Mouse (Mus musculus): ENCODE results near the gene Nectin4. TPM values are rescaled to one million over a fixed set of nuclear protein-coding genes. Genes with fewer than 3 reads are reported as not detected.

Gene Nectin4
- total RNA-seq, 2 experiments from 2014 or later, result 0.12 to 0.21 TPM

DNA sequence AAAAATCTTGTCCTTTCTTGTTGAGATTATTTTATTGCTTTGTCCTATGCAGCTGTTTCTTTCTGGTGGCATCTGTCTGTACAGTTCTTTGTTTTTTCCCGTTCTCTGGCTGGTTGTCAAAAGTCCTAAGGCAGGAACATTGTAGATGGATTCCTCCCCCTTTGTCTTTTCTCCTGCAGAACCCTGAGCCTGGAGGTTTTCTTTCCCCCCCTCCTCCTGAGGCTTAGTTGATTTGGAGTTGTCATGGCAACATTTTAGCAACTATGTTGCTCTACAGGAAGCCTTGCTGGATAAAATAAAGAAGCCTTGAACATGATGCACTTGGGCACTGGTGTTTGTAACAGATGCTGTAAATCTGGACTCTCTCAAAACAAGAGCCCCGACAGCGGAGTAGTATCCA lies 42.5 kb downstream of the Nectin4 start:
- peak; percentile 24 for DNase-seq

DNA sequence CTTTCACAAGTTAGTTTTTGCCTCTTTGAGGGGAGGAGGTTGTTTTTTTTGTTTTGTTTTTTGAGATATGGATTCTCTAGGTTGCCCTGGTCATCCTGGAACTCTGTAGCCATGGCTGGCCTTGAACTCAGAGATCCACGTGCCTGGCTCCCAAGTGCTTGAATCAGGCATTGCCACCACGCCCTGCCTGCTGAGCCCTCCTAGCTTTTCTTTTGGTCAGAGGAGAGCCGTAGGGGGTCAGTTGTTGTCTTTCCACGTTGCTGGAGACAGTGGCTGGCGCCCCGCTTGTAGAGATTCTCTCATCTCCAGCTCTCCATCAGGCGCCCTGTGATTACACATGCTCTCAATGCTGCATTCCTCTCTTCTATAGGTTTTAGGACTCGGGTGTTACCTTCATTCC lies 43.7 kb downstream of the Nectin4 start:
- no peak for DNase-seq

DNA sequence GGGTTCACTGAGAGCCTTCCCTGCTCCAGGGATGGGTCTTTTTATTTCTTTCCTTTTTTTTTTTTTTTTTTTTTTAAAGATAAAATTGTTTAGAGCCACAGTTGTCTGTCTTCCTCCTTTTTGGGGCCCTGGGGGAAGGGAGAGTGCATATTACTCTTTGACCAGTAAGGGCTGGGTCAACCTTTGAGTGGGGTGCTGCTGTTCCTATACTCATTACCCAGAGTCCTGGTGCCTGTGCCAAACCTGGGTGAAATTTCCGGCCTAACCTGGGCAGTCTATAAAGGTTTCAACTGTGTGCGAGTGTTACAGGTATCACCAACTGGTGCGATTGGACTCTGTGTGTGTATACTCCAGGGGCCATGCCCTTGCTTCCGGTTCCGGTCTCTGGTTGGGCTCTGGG lies 48.8 kb downstream of the Nectin4 start, which contains the start of gene Tstd1:
TSS of gene Tstd1 (plus strand) at position 213 of the 400 bp plus-strand sequence.
- no peak for DNase-seq

DNA sequence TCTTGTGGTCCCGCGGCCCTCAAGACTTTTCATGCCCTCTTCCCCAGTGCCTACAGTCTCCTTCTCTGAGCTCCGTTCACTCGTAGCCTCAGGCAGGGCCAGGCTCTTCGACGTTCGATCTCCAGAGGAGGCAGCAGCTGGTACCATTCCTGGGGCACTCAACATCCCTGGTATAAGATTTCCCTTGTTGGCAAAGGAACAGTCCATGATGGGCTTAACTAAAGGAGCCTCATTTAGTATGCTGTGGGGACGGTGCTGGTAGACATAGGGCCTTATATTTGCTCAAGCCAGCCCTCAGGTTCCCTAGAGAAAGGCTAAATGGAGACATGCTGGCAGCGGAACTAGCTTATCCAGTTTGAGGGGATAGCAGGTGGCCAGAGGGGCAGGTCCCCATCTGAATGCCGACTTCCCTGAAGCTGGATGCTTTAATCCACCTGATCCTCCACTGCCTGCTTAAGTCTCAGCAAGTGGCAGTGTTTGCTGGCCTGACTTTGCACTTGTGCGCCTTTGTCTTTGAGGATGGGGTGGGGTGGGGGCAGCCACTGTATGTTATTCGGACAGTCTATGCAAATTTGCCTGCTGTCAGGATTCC lies 49.5 kb downstream of the Nectin4 start:
- no peak for DNase-seq

DNA sequence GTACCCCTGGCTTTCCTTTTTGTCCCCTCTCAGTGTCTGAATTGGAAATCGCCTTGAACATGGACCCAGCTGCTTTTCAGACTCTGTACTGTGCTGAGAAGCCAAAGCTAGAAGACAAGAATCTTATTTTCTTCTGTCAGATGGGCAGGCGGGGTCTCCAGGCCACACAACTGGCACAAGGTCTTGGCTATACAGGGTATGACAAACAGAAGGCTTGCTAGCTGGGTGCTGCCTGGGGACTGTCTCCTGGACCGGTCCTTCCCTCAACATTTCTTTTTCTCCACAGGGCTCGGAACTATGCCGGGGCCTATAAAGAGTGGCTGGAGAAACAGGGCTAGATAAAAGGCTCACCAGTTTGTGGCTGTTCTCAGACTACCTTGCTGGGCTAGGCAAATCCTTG lies 50.0 kb downstream of the Nectin4 start:
- DNase-seq, result no peak

DNA sequence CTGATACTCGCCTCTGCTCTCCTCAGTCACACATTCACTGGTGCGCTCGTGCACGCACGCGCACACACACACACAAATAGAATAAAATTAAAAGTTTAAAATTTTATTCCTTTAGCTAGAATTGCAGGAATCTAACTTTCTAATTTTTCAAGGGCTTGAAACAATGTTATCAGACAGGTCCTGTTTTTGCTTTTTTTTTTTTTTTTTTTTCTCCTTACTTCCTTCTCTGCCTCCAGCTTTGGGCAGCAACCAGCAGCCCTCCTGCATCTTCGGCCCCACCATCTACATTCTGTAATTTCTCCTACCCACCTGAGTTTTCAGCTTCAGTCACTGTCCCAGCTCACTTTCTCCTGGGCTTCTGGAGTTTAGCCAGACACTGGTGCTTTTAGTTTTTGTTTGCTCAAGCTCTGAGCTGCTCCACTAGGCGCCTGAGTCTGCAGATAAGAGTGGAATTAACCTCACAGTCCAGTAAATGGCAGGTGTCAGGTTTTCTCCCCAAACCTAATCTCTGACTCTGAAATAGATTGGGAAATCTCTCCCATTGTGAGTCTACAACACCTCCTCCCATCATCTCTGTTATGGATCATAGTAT lies 52.7 kb downstream of the Nectin4 start:
- DNase-seq, result no peak

DNA sequence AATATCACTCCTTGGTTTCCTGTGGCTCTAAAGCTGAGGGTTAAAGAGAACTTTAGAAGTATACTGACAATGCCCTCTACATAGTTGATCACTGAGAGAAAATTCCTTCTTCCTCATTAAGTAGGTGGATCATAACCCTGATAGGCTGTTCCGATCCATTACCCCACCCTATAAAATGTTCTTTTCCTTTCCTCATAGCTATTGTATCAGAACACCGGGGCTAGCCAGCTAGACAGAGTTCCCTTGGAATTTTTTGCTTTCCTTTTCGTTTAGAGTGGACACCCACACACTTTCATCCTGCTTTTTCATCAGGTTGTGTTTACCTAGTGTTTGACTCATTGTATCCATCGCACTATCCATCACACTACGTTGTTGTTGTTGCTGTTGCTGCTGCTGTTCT lies 54.7 kb downstream of the Nectin4 start:
- DNase-seq, result no peak

DNA sequence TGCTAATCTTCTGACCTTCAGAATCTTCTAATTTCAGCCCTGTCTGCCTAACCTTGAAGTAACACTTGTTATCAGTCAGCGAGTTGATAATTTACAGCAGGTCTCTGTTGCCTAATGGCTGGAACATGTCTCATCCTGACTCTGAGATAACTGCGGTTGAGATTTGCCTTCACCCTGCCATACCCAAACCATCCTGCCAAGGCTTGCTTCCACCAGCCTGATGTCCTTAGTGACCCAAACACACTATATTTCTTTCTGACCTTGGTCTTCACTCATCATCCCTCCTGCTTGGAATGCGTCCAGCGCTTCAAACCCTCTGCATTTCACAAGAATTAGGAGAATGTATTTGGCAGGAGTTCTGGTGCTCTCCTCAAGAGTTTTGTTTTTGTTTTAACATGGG lies 55.2 kb downstream of the Nectin4 start:
- peak; percentile 81 for DNase-seq

DNA sequence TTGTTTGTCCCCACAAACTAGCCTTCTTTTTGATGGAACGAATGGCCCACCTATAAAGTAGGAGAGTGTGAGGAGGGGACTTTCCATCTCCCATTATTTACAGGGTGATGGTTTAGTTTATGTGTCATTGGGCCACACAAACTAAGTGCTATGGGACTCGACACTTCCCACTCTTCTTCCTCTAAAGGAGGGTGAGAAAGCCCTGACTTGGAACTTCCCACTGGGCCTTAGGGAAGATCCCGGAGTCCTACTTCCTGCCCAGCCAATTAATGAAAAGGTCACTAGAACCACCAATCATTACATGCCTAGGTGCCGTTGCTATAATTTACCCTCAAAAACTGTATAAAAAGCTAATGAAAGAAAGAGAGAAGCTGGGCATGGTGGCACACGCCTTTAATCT lies 62.3 kb downstream of the Nectin4 start:
- no peak for DNase-seq

DNA sequence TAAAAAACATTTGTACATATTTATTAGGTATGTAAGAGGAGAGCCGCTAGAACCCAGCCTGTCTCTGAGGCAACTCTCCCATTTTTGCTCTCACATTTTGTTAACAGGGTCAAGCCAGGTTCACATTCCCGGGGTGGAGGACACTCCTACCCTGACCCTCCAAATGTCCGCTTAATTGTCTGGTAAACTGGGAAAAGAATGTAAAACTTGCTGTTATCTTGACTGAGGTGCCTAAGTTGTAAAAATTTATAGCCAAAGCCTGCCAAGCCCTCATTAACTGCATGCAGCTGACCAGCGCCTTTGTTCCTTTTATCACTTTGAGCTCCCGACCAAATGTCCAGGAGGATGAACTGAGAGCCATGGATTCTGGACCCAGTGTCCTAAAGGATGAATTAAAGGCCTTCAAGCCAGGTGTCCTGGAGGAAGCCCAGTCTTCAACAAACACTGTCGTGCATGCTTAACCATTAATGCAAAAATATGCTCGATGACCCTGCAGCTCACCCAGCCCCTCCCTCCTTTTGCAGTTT lies 65.5 kb downstream of the Nectin4 start:
- no peak for DNase-seq

DNA sequence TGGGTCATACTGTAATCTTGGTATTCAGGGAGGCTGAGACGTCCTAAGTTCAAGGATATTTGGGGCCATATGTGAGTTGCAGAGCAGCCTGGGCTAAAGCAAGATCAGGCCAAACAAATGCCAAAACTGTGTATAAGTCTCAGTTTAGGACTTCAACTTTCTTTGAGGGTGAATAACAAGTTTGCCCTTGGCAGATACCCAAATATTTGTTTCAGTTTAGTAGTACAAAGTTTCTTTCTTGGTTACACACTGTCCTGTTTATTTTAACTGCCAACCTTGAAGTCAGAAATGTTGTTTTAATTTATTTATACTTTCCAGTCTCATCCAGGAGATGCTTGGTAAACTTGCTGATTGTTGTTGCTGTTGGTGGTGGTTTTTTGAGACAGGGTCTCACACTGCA lies 66.1 kb downstream of the Nectin4 start:
- DNase-seq, result no peak

DNA sequence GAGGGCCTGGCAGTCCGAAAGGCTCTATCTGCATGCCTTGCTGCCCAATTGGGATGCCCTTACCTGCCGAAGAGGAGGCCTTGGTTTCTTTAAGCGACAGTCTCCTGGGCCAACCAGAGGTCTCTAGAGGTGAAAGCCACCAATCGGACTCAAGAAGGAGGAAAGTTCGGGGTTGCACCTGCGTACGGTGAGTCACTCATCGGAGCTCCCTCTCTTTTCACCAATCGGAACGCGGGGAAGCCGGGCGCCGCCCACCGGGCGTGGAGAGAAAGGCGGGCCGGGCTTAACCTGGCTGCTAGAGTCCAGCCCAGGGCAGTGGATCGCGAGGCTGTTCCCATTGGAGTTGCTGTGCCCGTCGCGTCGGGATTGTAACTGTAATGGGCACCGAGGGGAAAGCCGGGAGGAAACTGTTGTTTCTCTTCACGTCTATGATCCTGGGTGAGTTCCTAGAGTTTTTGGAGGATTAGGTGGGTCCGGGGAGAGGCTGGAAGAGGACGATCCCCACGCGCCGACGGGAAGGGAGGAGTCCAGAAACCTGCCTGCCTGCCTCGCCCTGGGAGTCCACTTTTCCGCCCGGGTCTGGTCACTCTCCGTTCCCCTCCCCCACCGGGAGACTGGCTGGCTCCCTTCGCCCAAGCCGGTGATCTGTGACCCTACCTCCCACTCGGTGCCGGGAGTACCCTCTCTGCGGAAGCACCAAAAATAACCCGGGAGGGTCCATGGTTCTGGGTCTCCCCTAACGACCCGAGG lies 67.5 kb downstream of the Nectin4 start, which contains the start of gene F11r:
TSS of gene F11r (plus strand) at position 272 of the 750 bp plus-strand sequence.
- peak; percentile 94 for DNase-seq

Other genes starting within 250 kb of the Nectin4 start
- gene Sdhc, start 219.5 kb upstream of the Nectin4 start, total RNA-seq (2021), result 100 to 1,000 TPM; 746 to 845 TPM
- gene Mpz, start 219.4 kb upstream of the Nectin4 start, total RNA-seq (2021), result 10 to 100 TPM; 10.1 to 20.4 TPM
- 10 to 100 TPM; 28.0 to 30.7 TPM for gene Pcp4l1, start 173.8 kb upstream of the Nectin4 start, total RNA-seq (2021)
- gene Nr1i3, start 156.1 kb upstream of the Nectin4 start, total RNA-seq (2021), result 10 to 100 TPM; 13.4 to 29.4 TPM
- gene Tomm40l, start 147.6 kb upstream of the Nectin4 start, total RNA-seq (2021), result 10 to 100 TPM; 46.9 to 58.1 TPM
- gene Apoa2, start 145.0 kb upstream of the Nectin4 start, total RNA-seq (2021), result 1,000 to 10,000 TPM; 1,052 to 2,650 TPM
- gene Fcer1g, start 135.7 kb upstream of the Nectin4 start, total RNA-seq (2021), result 10 to 100 TPM; 14.4 to 19.2 TPM
- 1 to 10 TPM; 4.0 to 5.1 TPM for gene Adamts4, start 119.7 kb upstream of the Nectin4 start, total RNA-seq (2021)
- gene Ndufs2, start 118.7 kb upstream of the Nectin4 start, total RNA-seq (2021), result 1,000 to 10,000 TPM in 1 of 2 experiments, 100 to 1,000 TPM in 1; 996 to 1,019 TPM
- gene B4galt3, start 99.8 kb upstream of the Nectin4 start, total RNA-seq (2021), result 10 to 100 TPM; 28.9 to 34.7 TPM
- gene Ppox, start 88.9 kb upstream of the Nectin4 start, total RNA-seq (2021), result 10 to 100 TPM; 30.8 to 43.8 TPM
- gene Usp21, start 82.1 kb upstream of the Nectin4 start, total RNA-seq (2021), result 10 to 100 TPM; 31.8 to 40.2 TPM
- 100 to 1,000 TPM; 145 to 153 TPM for gene Ufc1, start 75.1 kb upstream of the Nectin4 start, total RNA-seq (2021)
- gene Dedd, start 41.0 kb upstream of the Nectin4 start, total RNA-seq (2021), result 10 to 100 TPM; 33.7 to 35.2 TPM
- gene Nit1, start 24.5 kb upstream of the Nectin4 start, total RNA-seq (2021), result 10 to 100 TPM; 51.4 to 56.0 TPM
- gene Pfdn2, start 24.4 kb upstream of the Nectin4 start, total RNA-seq (2021), result 100 to 1,000 TPM; 107 to 114 TPM
- 1 to 10 TPM; 5.3 to 5.7 TPM for gene Klhdc9, start 9.3 kb upstream of the Nectin4 start, total RNA-seq (2021)
- gene Arhgap30, start 18.9 kb downstream of the Nectin4 start, total RNA-seq (2021), result 1 to 10 TPM; 5.1 to 6.1 TPM
- gene Usf1, start 41.2 kb downstream of the Nectin4 start, total RNA-seq (2021), result 10 to 100 TPM; 53.5 to 67.7 TPM
- gene Tstd1, start 48.8 kb downstream of the Nectin4 start, total RNA-seq (2021), result 10 to 100 TPM; 16.6 to 36.1 TPM
- gene F11r, start 67.4 kb downstream of the Nectin4 start, total RNA-seq (2021), result 10 to 100 TPM; 64.9 to 66.2 TPM
- gene Alyref2, start 133.4 kb downstream of the Nectin4 start, total RNA-seq (2021), result 1 to 10 TPM; 5.9 to 6.7 TPM
- not detected for gene Itln1, start 165.2 kb downstream of the Nectin4 start, total RNA-seq (2021)
- gene Cd244a, start 189.1 kb downstream of the Nectin4 start, total RNA-seq (2021), result 1 to 10 TPM in 1 of 2 experiments, under 1 TPM in 1; 0.82 to 1.1 TPM
- 1 to 10 TPM; 1.7 to 2.2 TPM for gene Ly9, start 237.3 kb downstream of the Nectin4 start, total RNA-seq (2021)

Measured in adrenal gland, postnatal 10 days (tissue).